Mouse (Mus musculus) lung, postnatal 14 days (tissue): ENCODE measurements at regions not wholly inside any gene's neighbourhood (a gene's known extent, or its start where the extent isn't known, plus 50 kb on each side); places are given as distances from the start of the nearest gene placed in this dataset.
"Not testable (repeated sequence)": the region's sequence is repeated elsewhere in the genome, so short reads cannot be mapped to it uniquely, and the experiment has no call there.

Experiments used
- DNase-seq: peaks from one replicate; pipeline ENCODE4 v3.0.0; 2021

DNA sequence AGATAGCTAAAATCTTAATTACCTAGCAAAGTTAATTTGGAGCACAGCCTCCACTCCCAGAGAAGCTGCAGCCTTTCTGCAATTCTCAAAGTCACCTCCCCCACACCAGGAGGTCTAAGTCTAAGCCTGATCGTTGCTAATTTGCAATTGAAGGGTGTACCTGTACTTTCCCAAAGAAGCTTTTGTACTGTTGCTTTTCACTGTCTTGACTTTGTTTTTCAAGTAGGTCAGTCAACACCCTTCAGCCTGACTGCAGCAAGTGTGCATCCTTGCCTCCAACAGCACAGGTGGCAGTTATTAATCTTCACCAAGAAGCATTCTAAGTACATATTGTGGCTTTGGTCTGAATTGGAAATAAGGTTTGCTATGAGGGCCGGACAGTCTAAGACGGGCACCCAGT is 91.7 kb upstream of the Slc22a30 start:
- not testable (repeated sequence) for DNase-seq

DNA sequence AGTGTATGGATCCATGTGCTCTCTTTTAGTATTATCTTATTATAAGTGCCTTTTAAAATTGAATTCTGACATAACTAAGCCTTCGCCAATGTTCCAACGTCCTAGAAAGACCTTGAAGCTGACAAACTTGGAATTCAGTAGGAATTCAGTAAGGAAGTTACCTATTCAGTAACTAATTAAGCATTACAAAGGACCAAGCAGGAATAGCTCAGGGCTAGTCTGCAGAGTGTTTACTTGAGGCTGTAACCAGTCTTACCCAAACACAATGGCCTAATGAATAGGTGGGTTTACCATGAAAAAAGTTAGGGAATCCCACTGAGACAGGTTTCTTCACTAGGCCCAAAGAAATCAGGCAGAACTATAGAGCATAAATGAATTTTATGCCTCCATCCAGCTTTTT is 92.6 kb upstream of the Slc22a30 start:
- DNase-seq, result not testable (repeated sequence)

DNA sequence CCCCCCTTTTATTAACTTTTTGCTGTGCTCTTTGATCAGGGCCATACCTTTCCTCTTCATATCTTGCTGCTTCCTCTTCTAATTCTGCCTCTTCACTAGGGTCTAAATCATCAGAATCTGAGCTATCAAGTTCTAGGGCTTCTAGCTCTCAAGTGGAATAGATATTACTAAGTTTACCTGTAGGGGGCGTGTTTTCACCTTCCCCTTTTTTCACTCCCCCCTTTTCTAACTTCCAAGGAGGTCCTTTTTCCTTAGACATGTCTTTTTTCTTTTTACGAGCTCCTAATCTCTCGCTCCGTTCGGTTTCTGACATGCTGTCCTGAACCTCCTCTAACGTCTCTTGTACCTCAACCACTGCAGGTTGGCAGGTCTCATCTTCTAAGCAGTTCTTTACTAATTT is 73.3 kb upstream of the Slc22a8 start:
- DNase-seq, result not testable (repeated sequence)

DNA sequence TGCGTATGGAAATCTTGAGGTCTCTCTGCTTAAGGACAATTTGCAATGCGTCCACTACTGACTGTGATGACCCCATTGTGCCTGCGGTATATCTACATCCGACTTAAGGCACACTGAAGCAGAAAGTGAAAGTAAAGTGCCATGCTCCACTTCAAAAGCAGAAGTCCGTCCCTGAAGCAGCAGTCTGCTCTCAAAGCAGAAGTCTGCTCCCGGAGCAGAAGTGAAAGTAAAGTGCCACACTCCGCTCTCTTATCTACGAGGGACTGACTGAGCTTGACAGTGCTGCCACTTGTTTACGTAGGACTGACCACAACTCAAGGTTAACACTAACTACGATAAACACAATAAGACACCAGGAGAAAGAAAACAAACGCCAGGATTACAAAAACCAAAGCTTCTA is 72.8 kb upstream of the Slc22a8 start:
- peak; percentile 34 for DNase-seq

DNA sequence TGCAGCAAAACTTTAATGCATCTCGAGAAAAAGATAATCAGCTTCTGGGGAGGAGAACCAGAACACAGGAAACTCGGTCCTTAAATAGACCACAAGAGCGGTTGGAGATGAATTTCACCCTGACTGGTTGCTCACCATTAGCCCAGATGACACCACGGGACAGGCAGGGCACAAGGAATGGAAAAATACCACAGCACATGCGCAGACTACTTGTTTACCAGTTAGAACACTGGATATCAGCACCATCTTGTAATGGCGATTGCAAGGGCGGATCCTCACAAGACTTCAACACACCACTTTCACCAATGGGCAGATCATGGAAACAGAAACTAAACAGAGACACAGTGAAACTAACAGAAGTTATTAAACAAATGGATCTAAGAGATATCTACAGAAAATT is 72.1 kb upstream of the Slc22a8 start:
- DNase-seq, result not testable (repeated sequence)

DNA sequence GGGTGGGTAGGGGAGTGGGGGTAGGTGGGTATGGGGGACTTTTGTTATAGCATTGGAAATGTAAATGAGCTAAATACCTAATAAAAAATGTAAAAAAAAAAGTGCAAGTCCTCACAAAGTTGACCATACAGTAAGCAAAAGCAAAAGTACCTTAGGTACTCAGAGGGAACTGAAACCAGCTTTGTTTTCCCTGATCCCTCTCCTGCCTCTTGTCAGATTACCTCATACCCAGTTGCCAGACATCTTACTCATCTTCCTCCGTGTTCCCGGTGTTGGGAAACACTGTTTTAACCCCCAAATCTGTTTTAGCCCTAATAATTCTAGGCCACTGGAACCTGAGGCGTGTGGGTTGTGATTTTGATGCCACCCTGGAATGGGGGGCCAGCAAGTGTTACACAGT is 56.5 kb upstream of the Slc22a8 start:
- DNase-seq, result no peak

DNA sequence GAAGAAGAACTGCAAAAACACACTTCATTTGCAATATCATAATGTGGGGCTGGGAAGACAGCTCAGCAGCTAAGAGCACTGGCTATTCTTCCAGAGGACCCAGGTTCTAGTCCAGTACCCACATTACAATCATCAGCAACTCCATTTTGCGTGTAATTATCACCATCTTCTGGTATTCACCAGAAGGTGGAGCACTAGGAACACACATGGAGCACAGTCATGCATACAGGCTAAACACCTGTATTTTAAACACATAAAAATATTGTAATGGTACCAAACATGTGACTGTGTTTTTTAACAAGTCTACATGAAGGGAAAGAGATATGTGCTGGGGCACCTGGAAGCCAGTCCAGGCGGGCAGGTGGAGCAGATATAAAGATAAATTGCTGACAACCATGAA is 55.0 kb upstream of the Slc22a8 start:
- DNase-seq, result no peak
